Mouse (Mus musculus): ENCODE measurements at regions not wholly inside any gene's neighbourhood (a gene's known extent, or its start where the extent isn't known, plus 50 kb on each side); places are given as distances from the start of the nearest gene placed in this dataset.

GRCm38 (mm10) chr3:70216096-70216495 lies 208.7 kb downstream of the Otol1 start:
- H3K36me3 ChIP-seq = no peaks in the 10 kb centered on the region
- H3K27me3 ChIP-seq = no peaks in the 10 kb centered on the region
- no peaks in the 10 kb centered on the region for H3K9me3 ChIP-seq (replicated peaks)
- H3K4me1 ChIP-seq (replicated peaks) = no peaks in the 10 kb centered on the region
- H3K9ac ChIP-seq = no peak overlapping the region
- H3K4me2 ChIP-seq = no peak overlapping the region
- 78% methylated on average over 1 of the region's 1 CpGs for WGBS (ENCODE audit: insufficient replicate concordance)
- H3K27ac ChIP-seq = no peak overlapping the region
- no peak for DNase-seq
- ATAC-seq (ENCODE audit: low read depth) = no peak
- no peak overlapping the region for H3K4me3 ChIP-seq (replicated peaks)

DNA sequence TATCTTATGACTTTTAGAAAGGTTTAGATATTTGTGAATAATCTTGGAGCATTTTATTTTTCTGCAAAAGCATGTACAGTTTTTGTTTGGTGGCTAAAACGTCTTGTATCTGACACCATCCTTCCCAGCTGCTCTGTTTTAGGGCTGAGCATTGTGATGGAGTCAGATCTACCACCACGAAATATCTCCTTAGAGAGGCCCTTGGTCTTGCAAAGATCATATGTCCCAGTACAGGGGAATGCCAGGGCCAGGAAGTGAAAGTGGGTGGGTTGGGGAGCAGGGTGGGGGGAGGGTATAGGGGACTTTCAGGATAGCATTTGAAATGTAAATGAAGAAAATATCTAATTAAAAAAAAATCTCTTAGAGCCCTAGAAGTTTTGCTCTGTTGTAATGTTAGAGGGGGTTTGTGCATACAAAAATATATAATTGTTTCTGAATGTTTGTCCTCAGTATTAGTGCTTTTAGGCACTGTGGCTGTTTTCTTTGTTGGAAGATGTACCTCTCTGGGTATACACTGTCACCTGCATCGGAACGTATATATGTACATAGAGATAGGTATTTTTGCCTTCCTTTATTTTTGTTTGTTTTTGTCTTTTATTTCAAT lies 211.4 kb downstream of the Otol1 start:
- Histone ChIP-seq H3K36me3 (no peaks in the 10 kb centered on the region), H3K4me3 (replicated peaks) (no peak overlapping the region), H3K27ac (no peak overlapping the region), H3K4me1 (replicated peaks) (no peaks in the 10 kb centered on the region), H3K9me3 (replicated peaks) (no peaks in the 10 kb centered on the region), H3K4me2 (no peak overlapping the region), H3K27me3 (no peaks in the 10 kb centered on the region), H3K9ac (no peak overlapping the region)
- 59% methylated on average over 4 of the region's 4 CpGs for WGBS (ENCODE audit: insufficient replicate concordance)
- DNase-seq (no peak), ATAC-seq (ENCODE audit: low read depth) (no peak)

DNA sequence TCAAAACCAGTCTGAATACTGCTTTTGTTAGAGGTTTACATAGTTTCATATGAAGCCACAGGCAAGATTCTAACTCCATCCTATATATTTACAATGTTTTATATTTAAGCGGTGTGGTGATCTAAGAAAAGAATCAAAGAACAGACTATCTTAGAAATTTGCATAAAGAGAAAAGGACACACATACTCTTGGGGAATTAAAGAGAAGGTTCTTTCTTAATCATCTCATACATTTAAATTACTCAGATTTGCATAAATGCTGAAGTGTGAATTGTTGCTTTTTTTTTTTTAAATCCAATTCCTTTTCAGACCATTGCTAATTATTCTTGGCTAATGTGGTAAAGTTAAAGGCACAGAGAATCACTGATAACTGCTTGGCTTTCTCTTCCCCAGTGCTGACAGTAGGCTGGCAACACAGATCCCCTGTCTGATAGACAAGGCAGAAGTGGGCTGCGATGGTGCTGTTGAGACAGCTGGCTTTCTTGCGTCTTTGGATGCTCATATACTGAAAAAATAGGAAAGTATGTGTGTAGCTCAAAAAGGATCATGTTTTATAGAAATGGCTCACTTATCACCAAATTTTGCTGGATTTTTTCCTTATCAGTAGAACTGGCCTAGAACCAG lies 216.1 kb downstream of the Otol1 start:
- 78% methylated on average over 3 of the region's 3 CpGs for WGBS (ENCODE audit: insufficient replicate concordance)
- H3K4me3 ChIP-seq (replicated peaks) = no peak overlapping the region
- no peaks in the 10 kb centered on the region for H3K36me3 ChIP-seq
- H3K27me3 ChIP-seq = no peaks in the 10 kb centered on the region
- H3K9me3 ChIP-seq (replicated peaks) = no peaks in the 10 kb centered on the region
- H3K27ac ChIP-seq = no peak overlapping the region
- ATAC-seq (ENCODE audit: low read depth) (no peak), DNase-seq (no peak)
- no peak overlapping the region for H3K9ac ChIP-seq
- H3K4me2 ChIP-seq = no peak overlapping the region
- no peaks in the 10 kb centered on the region for H3K4me1 ChIP-seq (replicated peaks)

DNA sequence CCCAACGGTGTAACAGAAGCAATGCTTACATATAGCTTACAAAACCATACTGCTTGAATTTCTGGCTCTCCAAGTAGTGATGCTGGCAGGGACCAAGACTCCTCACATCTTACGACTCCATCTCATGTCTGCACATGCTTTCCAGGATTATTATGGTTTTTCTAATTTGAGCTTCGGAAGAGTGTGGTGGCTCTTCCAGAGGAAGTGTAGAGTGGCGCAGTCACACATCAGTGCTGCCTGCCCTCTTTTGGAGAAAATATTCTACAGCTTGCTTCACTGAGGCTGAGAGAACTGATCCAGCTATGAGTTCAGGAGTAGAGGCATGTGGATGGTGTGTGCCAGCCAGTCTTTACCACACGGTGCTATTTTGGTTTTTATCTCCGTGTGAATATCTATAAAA lies 217.4 kb downstream of the Otol1 start:
- no peak for ATAC-seq (ENCODE audit: low read depth)
- Histone ChIP-seq H3K9me3 (replicated peaks) (no peaks in the 10 kb centered on the region), H3K27me3 (no peaks in the 10 kb centered on the region), H3K4me2 (no peak overlapping the region), H3K27ac (no peak overlapping the region), H3K4me1 (replicated peaks) (no peaks in the 10 kb centered on the region), H3K9ac (no peak overlapping the region), H3K4me3 (replicated peaks) (no peak overlapping the region), H3K36me3 (no peaks in the 10 kb centered on the region)
- 73% methylated on average over 6 of the region's 6 CpGs for WGBS (ENCODE audit: insufficient replicate concordance)
- DNase-seq = no peak

DNA sequence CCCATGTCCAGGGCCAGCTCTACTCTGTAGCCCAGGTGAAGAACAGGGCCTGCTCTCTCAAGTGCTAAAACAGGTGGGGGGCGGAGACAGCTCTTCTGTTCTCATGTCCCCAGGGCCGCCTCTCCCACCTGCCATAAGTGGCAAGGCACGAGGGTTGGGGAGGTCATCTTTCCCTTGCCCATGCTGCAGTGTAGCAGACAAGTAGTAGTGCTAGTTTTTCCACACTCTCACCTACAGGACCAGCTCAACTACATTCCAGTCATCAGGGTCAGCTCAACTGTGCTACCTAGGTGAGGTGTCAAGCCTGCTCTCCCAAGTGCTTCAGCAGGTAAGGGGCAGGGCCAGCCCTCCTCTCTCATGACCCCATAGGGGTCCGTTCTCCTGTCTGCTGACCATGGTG lies 219.8 kb downstream of the Otol1 start:
- H3K4me1 ChIP-seq (replicated peaks) = no peaks in the 10 kb centered on the region
- no peaks in the 10 kb centered on the region for H3K27me3 ChIP-seq
- H3K9ac ChIP-seq = no peak overlapping the region
- no peak overlapping the region for H3K4me2 ChIP-seq
- no peak for DNase-seq
- H3K36me3 ChIP-seq = no peaks in the 10 kb centered on the region
- WGBS (ENCODE audit: insufficient replicate concordance) = 56% methylated on average over 4 of the region's 4 CpGs
- ATAC-seq (ENCODE audit: low read depth) = no peak
- no peak overlapping the region for H3K4me3 ChIP-seq (replicated peaks)
- H3K9me3 ChIP-seq (replicated peaks) = no peaks in the 10 kb centered on the region
- H3K27ac ChIP-seq = no peak overlapping the region

GRCm38 (mm10) chr3:70248655-70249054 lies 241.2 kb downstream of the Otol1 start:
- ATAC-seq (ENCODE audit: low read depth) = no peak
- no peak overlapping the region for H3K4me2 ChIP-seq
- no peak overlapping the region for H3K9ac ChIP-seq
- H3K27me3 ChIP-seq = no peaks in the 10 kb centered on the region
- no peak overlapping the region for H3K27ac ChIP-seq
- H3K4me1 ChIP-seq (replicated peaks) = no peaks in the 10 kb centered on the region
- H3K36me3 ChIP-seq = no peaks in the 10 kb centered on the region
- no peak overlapping the region for H3K4me3 ChIP-seq (replicated peaks)
- 42% methylated on average over 3 of the region's 3 CpGs for WGBS (ENCODE audit: insufficient replicate concordance)
- no peaks in the 10 kb centered on the region for H3K9me3 ChIP-seq (replicated peaks)
- no peak for DNase-seq

GRCm38 (mm10) chr3:70249922-70250321 lies 242.5 kb downstream of the Otol1 start:
- ATAC-seq (ENCODE audit: low read depth) (no peak), DNase-seq (no peak)
- H3K4me2 ChIP-seq = no peak overlapping the region
- H3K27ac ChIP-seq = no peak overlapping the region
- 43% methylated on average over 4 of the region's 4 CpGs for WGBS (ENCODE audit: insufficient replicate concordance)
- H3K36me3 ChIP-seq = no peaks in the 10 kb centered on the region
- no peaks in the 10 kb centered on the region for H3K27me3 ChIP-seq
- H3K9me3 ChIP-seq (replicated peaks) = no peaks in the 10 kb centered on the region
- H3K4me3 ChIP-seq (replicated peaks) = no peak overlapping the region
- H3K9ac ChIP-seq = no peak overlapping the region
- H3K4me1 ChIP-seq (replicated peaks) = no peaks in the 10 kb centered on the region

GRCm38 (mm10) chr3:70250733-70251132 lies 243.3 kb downstream of the Otol1 start:
- H3K4me3 ChIP-seq (replicated peaks) = no peak overlapping the region
- no peaks in the 10 kb centered on the region for H3K27me3 ChIP-seq
- whole genome bisulfite sequencing (ENCODE audit: insufficient replicate concordance) = 72% methylated on average over 7 of the region's 7 CpGs
- no peaks in the 10 kb centered on the region for H3K4me1 ChIP-seq (replicated peaks)
- no peak overlapping the region for H3K27ac ChIP-seq
- DNase-seq (no peak), ATAC-seq (ENCODE audit: low read depth) (no peak)
- no peaks in the 10 kb centered on the region for H3K9me3 ChIP-seq (replicated peaks)
- H3K36me3 ChIP-seq = no peaks in the 10 kb centered on the region
- H3K4me2 ChIP-seq = no peak overlapping the region
- no peak overlapping the region for H3K9ac ChIP-seq

DNA sequence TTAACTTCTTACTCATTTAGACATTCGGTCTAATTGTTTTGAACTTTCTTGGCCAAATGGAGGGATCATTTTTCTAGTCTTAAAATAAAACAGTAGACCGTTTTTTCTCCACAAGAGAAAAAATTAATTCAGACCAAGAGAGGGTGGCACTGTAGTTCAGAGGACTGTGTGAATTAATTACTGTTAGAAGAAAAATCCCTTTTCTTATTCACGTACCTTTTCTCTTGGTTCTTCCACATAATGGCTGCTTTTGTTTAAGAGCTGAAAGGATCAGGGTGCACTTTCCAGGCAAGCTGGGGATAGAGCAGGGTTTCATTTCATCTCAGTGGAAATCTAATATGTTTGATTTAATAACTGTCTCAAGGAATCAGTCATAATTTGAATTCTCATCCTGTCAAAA lies 255.9 kb downstream of the Otol1 start:
- Histone ChIP-seq H3K27ac (no peak overlapping the region), H3K4me2 (no peak overlapping the region), H3K4me1 (replicated peaks) (no peaks in the 10 kb centered on the region), H3K36me3 (no peaks in the 10 kb centered on the region), H3K4me3 (replicated peaks) (no peak overlapping the region), H3K9ac (no peak overlapping the region), H3K27me3 (no peaks in the 10 kb centered on the region), H3K9me3 (replicated peaks) (no peaks in the 10 kb centered on the region)
- DNase-seq (no peak), ATAC-seq (ENCODE audit: low read depth) (no peak)
- WGBS (ENCODE audit: insufficient replicate concordance) = 59% methylated on average over 3 of the region's 3 CpGs

- Histone ChIP-seq H3K27ac (no peak overlapping the region), H3K4me2 (no peak overlapping the region), H3K9ac (no peak overlapping the region), H3K4me3 (replicated peaks) (no peak overlapping the region), H3K4me1 (replicated peaks) (no peaks in the 10 kb centered on the region), H3K27me3 (no peaks in the 10 kb centered on the region), H3K36me3 (no peaks in the 10 kb centered on the region), H3K9me3 (replicated peaks) (no peaks in the 10 kb centered on the region)
- 60% methylated on average over 7 of the region's 7 CpGs for WGBS (ENCODE audit: insufficient replicate concordance)
- DNase-seq = no peak
- ATAC-seq (ENCODE audit: low read depth) = no peak
Observed at GRCm38 (mm10) chr3:70288590-70289388, 281.4 kb downstream of the Otol1 start.

- DNase-seq (no peak), ATAC-seq (ENCODE audit: low read depth) (no peak)
- Histone ChIP-seq H3K27me3 (no peaks in the 10 kb centered on the region), H3K4me3 (replicated peaks) (no peak overlapping the region), H3K27ac (no peak overlapping the region), H3K4me1 (replicated peaks) (no peaks in the 10 kb centered on the region), H3K9me3 (replicated peaks) (no peaks in the 10 kb centered on the region), H3K4me2 (no peak overlapping the region), H3K36me3 (no peaks in the 10 kb centered on the region), H3K9ac (no peak overlapping the region)
- 72% methylated on average over 1 of the region's 1 CpGs for WGBS (ENCODE audit: insufficient replicate concordance)
Observed at GRCm38 (mm10) chr3:70307556-70307955, 300.1 kb downstream of the Otol1 start.

GRCm38 (mm10) chr3:70308061-70308461 lies 300.6 kb downstream of the Otol1 start:
- no peaks in the 10 kb centered on the region for H3K36me3 ChIP-seq
- no peak for ATAC-seq (ENCODE audit: low read depth)
- WGBS (ENCODE audit: insufficient replicate concordance) = 41% methylated on average over 3 of the region's 3 CpGs
- no peaks in the 10 kb centered on the region for H3K4me1 ChIP-seq (replicated peaks)
- H3K9ac ChIP-seq = no peak overlapping the region
- no peak overlapping the region for H3K4me2 ChIP-seq
- no peaks in the 10 kb centered on the region for H3K27me3 ChIP-seq
- H3K27ac ChIP-seq = no peak overlapping the region
- H3K9me3 ChIP-seq (replicated peaks) = no peaks in the 10 kb centered on the region
- H3K4me3 ChIP-seq (replicated peaks) = no peak overlapping the region
- no peak for DNase-seq

Measured in liver, embryonic 13.5 days (tissue).